Mouse (Mus musculus) liver, embryonic 12.5 days (tissue): ENCODE measurements around the gene Gpbp1l1. TPM values are rescaled to one million over a fixed set of nuclear protein-coding genes. Genes with fewer than 3 reads are reported as not detected.

Experiments
- ATAC-seq: fragments of 200-750 bp; cut with Nextera tagmentation; 2 replicates; pipeline ENCODE4 v1.8.0; 2017; ENCODE audit warnings: moderate number of reproducible peaks, mild to moderate bottlenecking, moderate library complexity
- H3K27ac ChIP-seq: fragments of 300-500 bp; sonication (generic); 2 replicates; pipeline ENCODE4 v1.5.1; 2016; ENCODE audit warnings: mild to moderate bottlenecking
- H3K27me3 ChIP-seq: fragments of 300-500 bp; sonication (generic); replicated peaks from 2 replicates; pipeline ENCODE4 v1.6.1; 2016; ENCODE audit warnings: mild to moderate bottlenecking, moderate library complexity
- H3K36me3 ChIP-seq: fragments of 300-500 bp; sonication (generic); 2 replicates; pipeline ENCODE4 v1.6.1; 2016; ENCODE audit warnings: mild to moderate bottlenecking, moderate library complexity
- H3K4me1 ChIP-seq: fragments of 300-500 bp; sonication (generic); 2 replicates; pipeline ENCODE4 v1.6.1; 2016
- H3K4me2 ChIP-seq: fragments of 300-500 bp; sonication (generic); 2 replicates; pipeline ENCODE4 v1.6.1; 2016; ENCODE audit warnings: mild to moderate bottlenecking, moderate library complexity
- H3K4me3 ChIP-seq: fragments of 300-500 bp; sonication (generic); 2 replicates; pipeline ENCODE4 v1.5.1; 2016; ENCODE audit warnings: mild to moderate bottlenecking, moderate library complexity
- H3K9ac ChIP-seq: fragments of 300-500 bp; sonication (generic); 2 replicates; pipeline ENCODE4 v1.6.1; 2016; ENCODE audit warnings: mild to moderate bottlenecking, moderate library complexity
- H3K9me3 ChIP-seq: fragments of 300-500 bp; sonication (generic); replicated peaks from 2 replicates; pipeline ENCODE4 v1.6.1; 2016; ENCODE audit warnings: mild to moderate bottlenecking, moderate library complexity
- WGBS: fragments of 180-500 bp; shearing (Covaris S2); methylation state at CpG from one replicate; pipeline ENCODE4 v1.1.7; 2016; ENCODE audit not compliant: insufficient replicate concordance; 5-methylcytosine and 5-hydroxymethylcytosine counted together
- polyA plus RNA-seq: library from polyadenylated mRNA; unstranded; fragments of >200 nt; fragmentation: Nextera tagmentation; extraction: Ambion mirVana; gene quantifications from 2 replicates; pipeline ENCODE4 v1.2.1, GENCODE M21; 2016

The Gpbp1l1 gene
- polyA plus RNA-seq, 1 experiment from 2014 or later = 19.4 TPM

- 2% methylated on average over 50 of the region's 50 CpGs for WGBS
- ATAC-seq = peak; percentile 95
- Histone ChIP-seq H3K9ac (peak overlapping the region; percentile 75), H3K4me3 (peak overlapping the region; percentile 73), H3K27me3 (no peaks in the 10 kb centered on the region), H3K36me3 (peaks cover 58% of the 10 kb centered on the region), H3K4me2 (peak overlapping the region; percentile 89), H3K9me3 (no peaks in the 10 kb centered on the region), H3K27ac (peak overlapping the region; percentile 71), H3K4me1 (peaks cover 33% of the 10 kb centered on the region)
Observed at GRCm38 (mm10) chr4:116596978-116597881, 39.8 kb downstream of the Gpbp1l1 start.

GRCm38 (mm10) chr4:116612621-116613020, 55.2 kb downstream of the Gpbp1l1 start:
- H3K4me3 ChIP-seq = no peak overlapping the region
- H3K9me3 ChIP-seq = no peaks in the 10 kb centered on the region
- H3K4me2 ChIP-seq = no peak overlapping the region
- no peak overlapping the region for H3K9ac ChIP-seq
- WGBS = 85% methylated on average over 2 of the region's 2 CpGs
- no peak for ATAC-seq
- no peaks in the 10 kb centered on the region for H3K4me1 ChIP-seq
- peaks cover 85% of the 10 kb centered on the region for H3K36me3 ChIP-seq
- H3K27ac ChIP-seq = no peak overlapping the region
- H3K27me3 ChIP-seq = no peaks in the 10 kb centered on the region

- Histone ChIP-seq H3K9me3 (no peaks in the 10 kb centered on the region), H3K9ac (no peak overlapping the region), H3K36me3 (peaks cover 90% of the 10 kb centered on the region), H3K4me1 (no peaks in the 10 kb centered on the region), H3K27me3 (no peaks in the 10 kb centered on the region), H3K27ac (no peak overlapping the region), H3K4me2 (no peak overlapping the region), H3K4me3 (no peak overlapping the region)
- 95% methylated on average over 2 of the region's 2 CpGs for WGBS
- ATAC-seq = no peak
Observed at GRCm38 (mm10) chr4:116615237-116615636, 57.8 kb downstream of the Gpbp1l1 start.

- 0 out of 2 replicates have a peak overlapping the region, but pooled peaks have one; percentile 8 for H3K4me3 ChIP-seq
- no peaks in the 10 kb centered on the region for H3K27me3 ChIP-seq
- 82% methylated on average over 4 of the region's 4 CpGs for WGBS
- no peaks in the 10 kb centered on the region for H3K9me3 ChIP-seq
- peaks cover 24% of the 10 kb centered on the region for H3K4me1 ChIP-seq
- peaks cover 53% of the 10 kb centered on the region for H3K36me3 ChIP-seq
- H3K27ac ChIP-seq = no peak overlapping the region
- ATAC-seq = no peak
- H3K9ac ChIP-seq = peak overlapping the region; percentile 91; the same call in 1 of the 2 replicates
- H3K4me2 ChIP-seq = peak overlapping the region; percentile 86
Observed at GRCm38 (mm10) chr4:116624831-116625230, 67.4 kb downstream of the Gpbp1l1 start.

- peak overlapping the region; percentile 96 for H3K27ac ChIP-seq
- WGBS = under 1% methylated on average over 53 of the region's 53 CpGs
- peak; percentile 74 for ATAC-seq
Observed at GRCm38 (mm10) chr4:116626658-116627358, 69.3 kb downstream of the Gpbp1l1 start.

GRCm38 (mm10) chr4:116627359-116627716, 69.9 kb downstream of the Gpbp1l1 start:
- Histone ChIP-seq H3K27me3 (no peaks in the 10 kb centered on the region), H3K36me3 (peaks cover 29% of the 10 kb centered on the region), H3K9me3 (no peaks in the 10 kb centered on the region), H3K4me2 (peak overlapping the region; percentile 86), H3K4me3 (peak overlapping the region; percentile 100), H3K27ac (peak overlapping the region; percentile 96), H3K4me1 (peaks cover 24% of the 10 kb centered on the region), H3K9ac (peak overlapping the region; percentile 91)
- ATAC-seq = peak; percentile 83
- WGBS = under 1% methylated on average over 13 of the region's 13 CpGs

More at GRCm38 (mm10) chr4:116626658-116627358, 69.3 kb downstream of the Gpbp1l1 start:
- peaks cover 34% of the 10 kb centered on the region for H3K36me3 ChIP-seq
- peak overlapping the region; percentile 86 for H3K4me2 ChIP-seq
- peak overlapping the region; percentile 91 for H3K9ac ChIP-seq
- peaks cover 24% of the 10 kb centered on the region for H3K4me1 ChIP-seq
- peak overlapping the region; percentile 100 for H3K4me3 ChIP-seq
- no peaks in the 10 kb centered on the region for H3K9me3 ChIP-seq
- H3K27me3 ChIP-seq = no peaks in the 10 kb centered on the region

- WGBS = 7% methylated on average over 23 of the region's 23 CpGs
- no peaks in the 10 kb centered on the region for H3K27me3 ChIP-seq
Observed at GRCm38 (mm10) chr4:116627722-116628662, 70.5 kb downstream of the Gpbp1l1 start, which contains the start of gene Nasp. Gene Nasp, minus strand, starts transcription at chr4:116627941.

GRCm38 (mm10) chr4:116635197-116635596, 77.7 kb downstream of the Gpbp1l1 start:
- Histone ChIP-seq H3K4me3 (no peak overlapping the region), H3K4me2 (no peak overlapping the region), H3K4me1 (no peaks in the 10 kb centered on the region), H3K36me3 (peaks cover 59% of the 10 kb centered on the region), H3K9ac (no peak overlapping the region), H3K9me3 (no peaks in the 10 kb centered on the region), H3K27me3 (no peaks in the 10 kb centered on the region), H3K27ac (no peak overlapping the region)
- no peak for ATAC-seq
- WGBS = 88% methylated on average over 1 of the region's 1 CpGs

More at GRCm38 (mm10) chr4:116627722-116628662, 70.5 kb downstream of the Gpbp1l1 start, which contains the start of gene Nasp:
- Histone ChIP-seq H3K9ac (peak within 1 kb of the TSS; percentile 91), H3K4me1 (peaks cover 24% of the 10 kb centered on the region), H3K36me3 (peaks cover 24% of the 10 kb centered on the region), H3K4me3 (peak within 1 kb of the TSS; percentile 100), H3K27ac (peak within 1 kb of the TSS; percentile 96), H3K9me3 (no peaks in the 10 kb centered on the region), H3K4me2 (peak within 1 kb of the TSS; percentile 86)
- ATAC-seq = peak; percentile 77

GRCm38 (mm10) chr4:116638821-116639220, 81.4 kb downstream of the Gpbp1l1 start:
- Histone ChIP-seq H3K4me1 (no peaks in the 10 kb centered on the region), H3K27me3 (no peaks in the 10 kb centered on the region), H3K27ac (no peak overlapping the region), H3K9me3 (no peaks in the 10 kb centered on the region), H3K36me3 (peaks cover 92% of the 10 kb centered on the region), H3K4me2 (no peak overlapping the region), H3K4me3 (no peak overlapping the region), H3K9ac (no peak overlapping the region)
- WGBS = 88% methylated on average over 6 of the region's 6 CpGs
- ATAC-seq = no peak

GRCm38 (mm10) chr4:116642071-116642470, 84.6 kb downstream of the Gpbp1l1 start:
- no peak overlapping the region for H3K27ac ChIP-seq
- H3K4me2 ChIP-seq = no peak overlapping the region
- ATAC-seq = no peak
- H3K4me1 ChIP-seq = 0 out of 2 replicates have a peak, but pooled peaks cover 6% of the 10 kb centered on the region
- no peak overlapping the region for H3K4me3 ChIP-seq
- no peaks in the 10 kb centered on the region for H3K27me3 ChIP-seq
- WGBS = 92% methylated on average over 1 of the region's 1 CpGs
- H3K9me3 ChIP-seq = no peaks in the 10 kb centered on the region
- no peak overlapping the region for H3K9ac ChIP-seq
- peaks cover 92% of the 10 kb centered on the region for H3K36me3 ChIP-seq
